In genomic region chr1:41812071-41812470, GRCm38 (mm10) we compare ENCODE assay signal across 18 mouse cellular contexts.
A peak's percentile ranks its signal among the peaks of the same experiment; 100 is the strongest.
DNase-seq lines count a peak whose midpoint lies in the region; ATAC-seq lines count a peak whose summit lies in the region.
"Had no signal": no experiment of that assay in that cellular context is flagged by ENCODE, and none has a peak within 500 bp of the region (broad histone marks: within the 10 kb centered on the region; RNA-seq: fewer than 3 reads in every experiment).

No protein-coding gene starts in this region.

- H3K9me3 ChIP-seq in neural tube, embryonic 13.5 days = no peaks in the 10 kb centered on the region
- no peaks in the 10 kb centered on the region for H3K9me3 ChIP-seq in neural tube, embryonic 15.5 days (replicated peaks)
- H3K9me3 ChIP-seq in forebrain, embryonic 13.5 days (replicated peaks) = no peaks in the 10 kb centered on the region
- H3K9me3 ChIP-seq in hindbrain, embryonic 15.5 days = no peaks in the 10 kb centered on the region
- H3K9me3 ChIP-seq in midbrain, embryonic 16.5 days (replicated peaks; ENCODE audit: control insufficient read depth, low read length, poor library complexity, severe bottlenecking) = no peaks in the 10 kb centered on the region

- H3K27ac ChIP-seq in neural tube, embryonic 13.5 days (replicated peaks) = peak overlapping the region; percentile 30
- H3K27ac ChIP-seq in neural tube, embryonic 15.5 days (replicated peaks) = no peak overlapping the region
- peak overlapping the region; percentile 83 for H3K27ac ChIP-seq in forebrain, embryonic 13.5 days
- no peak overlapping the region for H3K27ac ChIP-seq in hindbrain, embryonic 15.5 days (replicated peaks)
- H3K27ac ChIP-seq in midbrain, embryonic 16.5 days (ENCODE audit: low read length) = no peak overlapping the region
- H3K27ac ChIP-seq: heart, adult 2 months; macrophage; stomach, postnatal 0 days had no signal

- no peaks in the 10 kb centered on the region for H3K27me3 ChIP-seq in neural tube, embryonic 13.5 days
- H3K27me3 ChIP-seq in neural tube, embryonic 15.5 days (replicated peaks) = no peaks in the 10 kb centered on the region
- H3K27me3 ChIP-seq in forebrain, embryonic 13.5 days = no peaks in the 10 kb centered on the region
- H3K27me3 ChIP-seq in hindbrain, embryonic 15.5 days = no peaks in the 10 kb centered on the region
- H3K27me3 ChIP-seq in midbrain, embryonic 16.5 days (ENCODE audit: control insufficient read depth, insufficient read depth, low read depth, low read length) = no peaks in the 10 kb centered on the region

- H3K4me1 ChIP-seq in neural tube, embryonic 13.5 days (replicated peaks) = peaks cover 43% of the 10 kb centered on the region
- H3K4me1 ChIP-seq in neural tube, embryonic 15.5 days = peaks cover 21% of the 10 kb centered on the region
- H3K4me1 ChIP-seq in forebrain, embryonic 13.5 days = peaks cover 63% of the 10 kb centered on the region
- H3K4me1 ChIP-seq in hindbrain, embryonic 15.5 days (replicated peaks) = peaks cover 19% of the 10 kb centered on the region
- H3K4me1 ChIP-seq in midbrain, embryonic 16.5 days (ENCODE audit: control insufficient read depth, insufficient read depth, low read length) = peaks cover 19% of the 10 kb centered on the region

- no peak overlapping the region for H3K4me3 ChIP-seq in neural tube, embryonic 13.5 days
- no peak overlapping the region for H3K4me3 ChIP-seq in neural tube, embryonic 15.5 days (replicated peaks)
- no peak overlapping the region for H3K4me3 ChIP-seq in forebrain, embryonic 13.5 days
- no peak overlapping the region for H3K4me3 ChIP-seq in hindbrain, embryonic 15.5 days
- no peak overlapping the region for H3K4me3 ChIP-seq in midbrain, embryonic 16.5 days (ENCODE audit: low read depth, low read length)
- H3K4me3 ChIP-seq: heart, adult 2 months had no signal

- DNase-seq in right cerebral cortex, adult 2 months (ENCODE audit: low spot score in 2 of 2) = no peak
- DNase-seq in spleen, postnatal 14 days (ENCODE audit: low spot score in 2 of 2) = no peak
- DNase-seq: adrenal gland, postnatal 25 days; cerebellum, adult 9-10 months; gastrocnemius, postnatal 14 days; heart, adult 2 months; kidney, adult 18-20 months; kidney, postnatal 36 days; lung, embryonic 14.5 days; right cerebral cortex, postnatal 14 days; thymus, postnatal 14 days had no signal

- peak; percentile 33; the same call in 1 of the 2 replicates for ATAC-seq in neural tube, embryonic 13.5 days (ENCODE audit: low read depth)
- no peak for ATAC-seq in neural tube, embryonic 15.5 days (ENCODE audit: low FRiP score)
- no peak for ATAC-seq in forebrain, embryonic 13.5 days
- ATAC-seq in hindbrain, embryonic 15.5 days (ENCODE audit: low FRiP score, low read depth) = 0 out of 2 replicates have a peak, but pooled peaks have one; percentile 27
- no peak for ATAC-seq in midbrain, embryonic 16.5 days

- no peak overlapping the region for H3K4me2 ChIP-seq in neural tube, embryonic 13.5 days
- no peak overlapping the region for H3K4me2 ChIP-seq in neural tube, embryonic 15.5 days
- H3K4me2 ChIP-seq in forebrain, embryonic 13.5 days = peak overlapping the region; percentile 32
- H3K4me2 ChIP-seq in hindbrain, embryonic 15.5 days = 0 out of 2 replicates have a peak overlapping the region, but pooled peaks have one; percentile 4
- peak overlapping the region; percentile 6; the same call in 1 of the 2 replicates for H3K4me2 ChIP-seq in midbrain, embryonic 16.5 days (ENCODE audit: low read length)
- H3K4me2 ChIP-seq: lung, embryonic 14.5 days had no signal

- 20% methylated on average over 7 of the region's 7 CpGs for WGBS in neural tube, embryonic 13.5 days
- 17% methylated on average over 7 of the region's 7 CpGs for WGBS in neural tube, embryonic 15.5 days
- 22% methylated on average over 7 of the region's 7 CpGs for WGBS in forebrain, embryonic 13.5 days
- 20% methylated on average over 7 of the region's 7 CpGs for WGBS in hindbrain, embryonic 15.5 days
- WGBS in midbrain, embryonic 16.5 days = 23% methylated on average over 7 of the region's 7 CpGs

- H3K9ac ChIP-seq in neural tube, embryonic 13.5 days = no peak overlapping the region
- no peak overlapping the region for H3K9ac ChIP-seq in neural tube, embryonic 15.5 days (replicated peaks)
- no peak overlapping the region for H3K9ac ChIP-seq in forebrain, embryonic 13.5 days
- H3K9ac ChIP-seq in hindbrain, embryonic 15.5 days = no peak overlapping the region
- no peak overlapping the region for H3K9ac ChIP-seq in midbrain, embryonic 16.5 days (ENCODE audit: low read depth, low read length)
- H3K9ac ChIP-seq: lung, embryonic 14.5 days had no signal

- no peaks in the 10 kb centered on the region for H3K36me3 ChIP-seq in neural tube, embryonic 13.5 days
- no peaks in the 10 kb centered on the region for H3K36me3 ChIP-seq in neural tube, embryonic 15.5 days
- no peaks in the 10 kb centered on the region for H3K36me3 ChIP-seq in forebrain, embryonic 13.5 days (ENCODE audit: poor library complexity, severe bottlenecking)
- H3K36me3 ChIP-seq in hindbrain, embryonic 15.5 days = no peaks in the 10 kb centered on the region
- no peaks in the 10 kb centered on the region for H3K36me3 ChIP-seq in midbrain, embryonic 16.5 days (ENCODE audit: control insufficient read depth, insufficient read depth, low read length)

Comparison
In these comparisons a context has a peak if more than half of its experiments do, and no peak if none do; other contexts are left out.
1. ATAC-seq: peak in neural tube, embryonic 13.5 days (single experiment) and hindbrain, embryonic 15.5 days (single experiment); none in neural tube, embryonic 15.5 days (single experiment), forebrain, embryonic 13.5 days (single experiment) and midbrain, embryonic 16.5 days (single experiment).
2. H3K27ac ChIP-seq: peak in neural tube, embryonic 13.5 days (single experiment) and forebrain, embryonic 13.5 days (single experiment); none in neural tube, embryonic 15.5 days (single experiment), hindbrain, embryonic 15.5 days (single experiment) and midbrain, embryonic 16.5 days (single experiment).
3. H3K4me2 ChIP-seq: peak in forebrain, embryonic 13.5 days (single experiment), hindbrain, embryonic 15.5 days (single experiment) and midbrain, embryonic 16.5 days (single experiment); none in neural tube, embryonic 13.5 days (single experiment) and neural tube, embryonic 15.5 days (single experiment).